Mouse (Mus musculus) embryonic fibroblast, embryonic 13.5 days (primary cell): ENCODE data around the gene Arhgap29. TPM values are rescaled to one million over a fixed set of nuclear protein-coding genes. Genes with fewer than 3 reads are reported as not detected.

Experiments
- H3K27ac ChIP-seq: 2 replicates; pipeline ENCODE4 v1.5.1; 2012; ENCODE audit warnings: low read length, control low read depth, inconsistent platforms; ENCODE audit not compliant: insufficient read depth
- H3K4me1 ChIP-seq: 2 replicates; pipeline ENCODE4 v1.6.1; 2011; ENCODE audit warnings: low read length; ENCODE audit not compliant: control insufficient read depth, insufficient read depth
- H3K4me3 ChIP-seq: 2 replicates; pipeline ENCODE4 v1.5.1; 2011; ENCODE audit warnings: mild to moderate bottlenecking, control low read depth, low read length; ENCODE audit not compliant: insufficient read depth
- CTCF ChIP-seq: IDR thresholded peaks from 2 replicates; pipeline ENCODE4 v1.5.1; 2011; ENCODE audit warnings: mild to moderate bottlenecking, control low read depth, low read length, moderate library complexity, borderline replicate concordance; ENCODE audit not compliant: insufficient read depth
- POLR2A ChIP-seq: IDR thresholded peaks from 2 replicates; pipeline ENCODE4 v1.6.1; 2011; ENCODE audit warnings: low read depth, mild to moderate bottlenecking, control low read depth, low read length, moderate library complexity
- polyA plus RNA-seq: library from polyadenylated mRNA; stranded (reverse); fragments of >200 nt; gene quantifications from 2 replicates; pipeline ENCODE4 v1.2.4, GENCODE M21; 2011; ENCODE audit warnings: low read depth; ENCODE audit not compliant: missing spikeins, insufficient read length

Arhgap29 gene
- polyA plus RNA-seq, 1 experiment = 147 TPM

- no peak overlapping the region for H3K4me3 ChIP-seq
- TF ChIP-seq POLR2A = no peak
- no peak for TF ChIP-seq CTCF
- H3K27ac ChIP-seq = no peak overlapping the region
- H3K4me1 ChIP-seq = peaks cover 4% of the 10 kb centered on the region
Observed at GRCm38 (mm10) chr3:121916802-121917532, 35.4 kb upstream of the Arhgap29 start.

- no peak overlapping the region for H3K27ac ChIP-seq
- peaks cover 4% of the 10 kb centered on the region for H3K4me1 ChIP-seq
- H3K4me3 ChIP-seq = no peak overlapping the region
- TF ChIP-seq POLR2A (no peak), CTCF (no peak)
Observed at GRCm38 (mm10) chr3:121917658-121918057, 34.7 kb upstream of the Arhgap29 start.

- Histone ChIP-seq H3K27ac (peak overlapping the region; percentile 81), H3K4me3 (no peak overlapping the region), H3K4me1 (peaks cover 4% of the 10 kb centered on the region)
- TF ChIP-seq POLR2A = no peak
- TF ChIP-seq CTCF = no peak
Observed at GRCm38 (mm10) chr3:121919961-121920360, 32.4 kb upstream of the Arhgap29 start.

- TF ChIP-seq CTCF = no peak
- no peak for TF ChIP-seq POLR2A
- Histone ChIP-seq H3K27ac (peak overlapping the region; percentile 81), H3K4me1 (peaks cover 4% of the 10 kb centered on the region), H3K4me3 (no peak overlapping the region)
Observed at GRCm38 (mm10) chr3:121920769-121921168, 31.6 kb upstream of the Arhgap29 start.

- Histone ChIP-seq H3K27ac (no peak overlapping the region), H3K4me3 (no peak overlapping the region), H3K4me1 (peaks cover 4% of the 10 kb centered on the region)
- no peak for TF ChIP-seq CTCF
- TF ChIP-seq POLR2A = no peak
Observed at GRCm38 (mm10) chr3:121924768-121925486, 27.4 kb upstream of the Arhgap29 start.

- H3K27ac ChIP-seq = no peak overlapping the region
- no peak for TF ChIP-seq CTCF
- no peak for TF ChIP-seq POLR2A
- H3K4me3 ChIP-seq = no peak overlapping the region
- peaks cover 3% of the 10 kb centered on the region; the same call in 1 of the 2 replicates for H3K4me1 ChIP-seq
Observed at GRCm38 (mm10) chr3:121927601-121928000, 24.7 kb upstream of the Arhgap29 start.

- TF ChIP-seq POLR2A (no peak), CTCF (no peak)
- Histone ChIP-seq H3K4me1 (peaks cover 6% of the 10 kb centered on the region), H3K4me3 (no peak overlapping the region), H3K27ac (peak overlapping the region; percentile 94)
Observed at GRCm38 (mm10) chr3:121932815-121933214, 19.5 kb upstream of the Arhgap29 start.

- H3K27ac ChIP-seq = no peak overlapping the region
- no peak overlapping the region for H3K4me3 ChIP-seq
- peaks cover 6% of the 10 kb centered on the region for H3K4me1 ChIP-seq
- TF ChIP-seq POLR2A (no peak), CTCF (no peak)
Observed at GRCm38 (mm10) chr3:121936241-121936640, 16.1 kb upstream of the Arhgap29 start.

GRCm38 (mm10) chr3:121937036-121937435 is 15.3 kb upstream of the Arhgap29 start:
- Histone ChIP-seq H3K4me1 (peaks cover 5% of the 10 kb centered on the region), H3K27ac (no peak overlapping the region), H3K4me3 (no peak overlapping the region)
- TF ChIP-seq POLR2A = no peak
- TF ChIP-seq CTCF = no peak

- H3K4me1 ChIP-seq = no peaks in the 10 kb centered on the region
- no peak overlapping the region for H3K27ac ChIP-seq
- TF ChIP-seq CTCF (no peak), POLR2A (no peak)
- no peak overlapping the region for H3K4me3 ChIP-seq
Observed at GRCm38 (mm10) chr3:121939658-121940057, 12.7 kb upstream of the Arhgap29 start.
